Mouse (Mus musculus) right cerebral cortex, postnatal 36 days (tissue): ENCODE data around the gene Cacna2d4.
"Not testable (repeated sequence)": the region's sequence is repeated elsewhere in the genome, so short reads cannot be mapped to it uniquely, and the experiment has no call there.

Experiments
- DNase-seq, 2 experiments: peaks; one replicate each; pipeline ENCODE4 v3.0.0; 2022; ENCODE audit warnings: low spot score in 2 of 2, mixed read lengths in 1 of 2

Cacna2d4 gene

DNA sequence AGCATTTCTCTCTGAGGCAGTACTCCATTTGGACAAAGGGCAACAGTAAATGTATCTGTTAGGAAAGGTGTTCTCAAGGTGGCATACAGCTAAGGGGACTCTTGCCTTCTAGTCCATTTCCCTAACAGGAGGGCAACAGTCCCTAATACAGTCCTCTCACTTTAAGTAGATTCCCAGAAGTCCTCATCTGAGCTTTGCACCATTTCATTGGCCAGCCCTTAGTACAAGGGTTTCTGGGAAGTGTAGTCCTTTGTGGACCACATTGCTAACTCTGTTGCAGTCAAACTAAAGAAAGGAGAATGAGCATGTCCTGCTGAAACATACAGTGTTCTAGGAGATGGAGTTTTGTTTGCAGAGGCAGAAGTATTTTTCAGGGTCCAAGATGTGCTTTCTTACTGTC is 105.1 kb downstream of the Cacna2d4 start:
- DNase-seq, result no peak

DNA sequence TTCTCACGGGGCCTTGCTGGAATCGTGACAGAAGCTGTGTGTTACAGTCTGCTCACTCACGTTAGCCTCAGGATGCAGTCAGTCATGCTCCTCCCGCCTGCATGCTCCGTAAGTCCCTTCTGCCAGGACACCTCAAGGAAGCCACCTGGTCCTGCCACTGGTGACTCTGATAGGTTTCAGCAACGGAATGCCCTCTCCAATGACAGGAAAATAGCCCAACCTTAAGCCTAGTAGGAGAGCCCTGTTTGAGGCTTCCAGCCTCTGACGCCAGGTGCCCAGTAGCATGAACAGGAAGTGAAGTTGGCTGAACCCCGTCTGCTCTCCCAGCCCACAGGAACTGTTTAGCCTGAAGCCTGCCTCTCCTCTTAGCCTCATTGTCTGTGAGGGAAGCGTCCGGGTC is 109.9 kb downstream of the Cacna2d4 start:
- no peak for DNase-seq

DNA sequence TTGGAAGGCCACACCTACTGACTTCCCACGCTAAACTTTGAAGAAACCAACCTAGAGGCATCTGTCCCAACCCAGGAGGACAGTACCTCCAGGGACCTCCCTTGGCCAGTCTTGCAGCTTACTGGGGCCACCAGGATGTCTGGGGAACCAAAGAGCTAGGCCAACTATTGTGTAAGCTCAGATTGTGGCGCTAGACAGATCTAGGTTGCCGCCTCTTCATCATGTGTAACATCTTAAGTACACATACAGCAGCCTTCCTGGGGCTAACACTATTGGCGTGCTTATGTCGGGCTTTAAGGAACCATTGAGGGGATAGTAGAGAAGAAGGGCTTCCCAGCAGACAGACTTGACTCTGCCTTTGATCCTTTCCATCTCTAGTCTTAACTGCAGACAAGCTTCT is 111.5 kb downstream of the Cacna2d4 start:
- DNase-seq, result no peak

DNA sequence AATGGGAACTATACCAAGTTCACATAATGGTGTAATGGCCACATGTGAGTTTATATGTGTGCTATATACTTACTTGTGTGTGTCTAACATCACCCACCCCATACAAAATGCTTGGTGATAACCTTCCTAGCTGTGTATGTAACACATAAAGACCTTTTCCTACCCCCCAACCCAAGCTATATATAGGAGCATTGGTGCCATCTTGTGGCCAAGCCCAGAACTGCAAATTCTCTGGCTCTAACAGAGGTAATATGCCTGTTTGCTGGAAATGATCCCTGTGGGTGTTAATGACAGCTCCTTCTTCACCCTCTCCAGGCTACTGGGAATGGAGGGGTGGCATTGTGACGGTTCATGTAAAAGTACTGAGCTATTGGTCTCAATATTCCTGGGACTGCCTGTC is 111.9 kb downstream of the Cacna2d4 start:
- DNase-seq, result peak; percentile 68 to 73

DNA sequence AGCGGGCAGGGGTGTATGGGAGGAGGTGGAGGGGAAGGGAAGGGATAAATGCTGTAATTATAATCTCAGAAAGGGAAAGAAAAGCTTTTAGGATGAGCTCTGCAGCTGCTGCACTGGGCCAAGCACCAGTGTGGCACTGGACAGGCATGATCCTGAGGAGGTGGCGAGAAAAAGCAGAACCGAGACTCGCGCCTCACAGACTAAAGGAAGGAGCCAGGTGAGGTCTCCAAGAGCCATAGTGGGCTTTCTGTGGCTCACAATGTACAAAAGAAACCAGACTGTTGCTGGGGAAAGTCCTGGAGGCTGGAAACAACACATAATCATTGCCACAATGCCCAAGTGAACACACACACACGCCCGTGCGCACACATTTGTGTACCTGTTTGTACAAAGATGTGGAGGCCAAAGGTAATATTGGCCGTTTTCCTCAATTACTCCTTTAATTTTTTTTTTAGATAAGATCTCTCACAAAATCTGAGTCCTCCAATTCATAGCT is 114.4 kb downstream of the Cacna2d4 start:
- no peak for DNase-seq

DNA sequence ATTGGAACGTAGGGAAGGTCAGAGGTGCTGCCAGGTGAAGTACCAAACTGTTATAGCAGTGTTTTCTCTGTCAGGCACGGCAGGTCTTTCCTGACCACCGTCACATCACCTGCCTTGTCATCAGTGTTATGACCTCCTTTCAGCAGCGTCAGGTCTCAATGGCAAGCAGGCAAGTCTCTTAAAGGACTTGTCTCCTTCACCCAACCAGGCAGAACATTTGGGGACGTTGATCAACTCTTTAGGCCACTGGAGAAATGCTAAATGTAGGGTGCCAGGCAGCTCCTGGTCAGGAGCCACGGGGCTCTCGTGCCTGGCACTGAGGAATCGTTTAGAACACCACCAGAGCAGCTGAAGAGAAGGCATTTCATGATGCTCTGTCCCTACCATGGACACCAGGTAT is 115.3 kb downstream of the Cacna2d4 start:
- DNase-seq, result no peak

DNA sequence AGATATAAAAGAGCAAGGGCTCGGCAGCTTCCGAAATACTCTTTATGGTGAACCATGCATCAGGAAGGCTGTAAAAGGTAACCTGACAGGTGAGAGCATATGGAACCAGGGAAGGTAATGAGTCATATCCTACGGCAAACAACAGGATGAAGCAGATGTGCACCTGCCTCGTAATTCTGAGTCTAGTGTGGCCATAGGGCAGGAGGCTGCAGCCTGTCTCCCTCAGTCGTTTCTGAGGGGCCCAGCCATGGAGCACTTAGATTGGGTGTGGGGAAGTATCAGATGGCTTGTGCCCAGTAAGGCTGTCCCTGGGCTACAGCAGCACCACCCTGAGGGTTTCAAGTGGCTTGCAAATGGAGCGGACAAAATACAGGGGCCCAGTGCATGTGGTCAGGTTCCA is 116.2 kb downstream of the Cacna2d4 start:
- no peak for DNase-seq

DNA sequence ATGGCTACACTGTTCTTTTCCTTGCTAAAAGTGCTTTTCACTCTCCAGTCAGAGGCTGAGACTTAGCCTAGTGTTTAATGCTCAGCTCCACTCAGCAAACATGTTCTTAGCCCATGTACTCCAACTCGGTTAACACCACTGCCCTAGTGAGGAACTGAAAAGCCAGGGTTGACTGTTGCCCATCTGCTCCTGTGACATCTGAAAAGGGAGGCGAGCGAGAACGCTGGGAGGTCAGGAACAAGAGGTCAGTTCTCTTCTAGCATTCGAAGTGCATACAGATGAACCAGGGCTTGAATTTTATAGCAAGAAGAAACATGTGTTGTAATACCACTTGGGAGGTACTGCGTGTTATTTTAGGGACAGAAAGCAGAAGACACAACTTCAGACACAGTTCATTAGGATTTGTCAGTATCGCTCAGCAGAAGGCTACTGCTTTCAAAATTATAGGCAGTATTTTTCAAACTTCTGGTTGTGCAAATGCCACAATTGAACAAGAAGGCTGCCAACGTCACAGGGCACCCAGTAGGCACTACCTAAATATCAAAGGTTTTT is 121.8 kb downstream of the Cacna2d4 start:
- no peak for DNase-seq

DNA sequence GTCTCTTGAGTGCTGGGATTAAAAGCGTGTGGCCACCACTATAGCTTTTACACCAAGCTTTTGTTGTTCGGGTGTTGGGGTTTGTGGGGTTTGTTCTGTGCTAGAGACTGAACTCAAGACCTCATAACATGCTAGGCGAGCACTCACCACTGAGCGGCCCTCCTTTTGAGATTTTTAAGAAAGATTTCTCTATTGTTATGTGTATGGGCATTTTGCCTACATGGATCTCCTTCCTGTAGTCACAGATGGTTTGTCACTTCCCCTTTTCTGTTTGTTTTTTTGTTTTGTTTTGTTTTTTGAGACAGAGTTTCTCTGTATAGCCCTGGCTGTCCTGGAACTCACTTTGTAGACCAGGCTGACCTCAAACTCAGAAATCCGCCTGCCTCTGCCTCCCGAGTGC is 123.9 kb downstream of the Cacna2d4 start:
- DNase-seq, result not testable (repeated sequence)

DNA sequence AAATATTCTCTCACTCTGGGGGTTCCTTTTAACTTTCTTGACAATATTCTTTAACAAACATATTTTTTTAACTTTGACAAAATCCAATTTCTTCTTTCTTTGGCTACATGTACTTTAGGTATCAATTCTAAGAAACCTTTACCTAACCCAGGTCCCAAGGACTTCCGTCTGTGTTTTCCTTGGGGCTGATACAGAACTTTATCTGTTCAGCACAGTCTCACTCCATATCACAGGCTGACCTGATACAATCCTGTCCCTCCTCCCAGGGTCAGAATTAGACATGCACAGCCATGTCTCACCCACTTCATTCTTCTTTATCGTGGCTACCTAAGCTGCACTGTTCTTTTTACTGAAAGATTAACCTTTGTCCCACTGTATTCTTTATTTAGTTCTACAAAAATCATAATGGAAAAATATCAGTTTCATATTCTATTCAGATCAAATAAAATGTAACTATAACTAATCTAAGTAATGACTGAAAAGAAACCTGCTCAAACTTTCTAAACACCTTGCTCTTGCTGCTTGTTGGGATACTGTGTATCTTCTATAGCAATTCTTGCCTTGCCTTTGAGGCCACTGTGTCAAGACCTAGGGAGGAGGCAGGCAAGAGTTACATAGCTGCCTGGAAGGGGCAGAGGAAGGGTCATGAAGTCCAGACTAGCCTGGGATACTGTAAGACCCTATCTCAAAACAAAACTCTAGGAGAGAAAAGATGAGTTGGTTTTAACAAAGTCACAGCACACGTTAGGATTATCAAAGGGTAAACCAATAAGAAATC is 124.8 kb downstream of the Cacna2d4 start:
- DNase-seq, result no peak

DNA sequence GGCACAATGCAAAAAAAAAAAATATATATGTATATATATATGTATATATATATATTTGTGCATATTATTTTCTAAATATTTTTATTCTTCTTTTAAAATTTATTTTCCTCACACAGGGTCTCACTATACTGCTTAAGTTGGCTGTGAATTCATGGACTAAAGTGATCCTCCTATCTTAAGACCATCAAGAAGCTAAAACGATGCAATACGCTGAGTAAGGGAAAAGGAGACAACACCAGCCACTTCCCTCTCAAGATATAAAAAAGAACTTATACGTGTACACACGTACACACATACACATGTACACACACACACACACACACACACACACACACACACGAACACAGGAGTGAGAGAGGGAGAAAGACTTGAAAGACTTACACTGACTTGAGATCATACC is 127.3 kb downstream of the Cacna2d4 start:
- no peak for DNase-seq

DNA sequence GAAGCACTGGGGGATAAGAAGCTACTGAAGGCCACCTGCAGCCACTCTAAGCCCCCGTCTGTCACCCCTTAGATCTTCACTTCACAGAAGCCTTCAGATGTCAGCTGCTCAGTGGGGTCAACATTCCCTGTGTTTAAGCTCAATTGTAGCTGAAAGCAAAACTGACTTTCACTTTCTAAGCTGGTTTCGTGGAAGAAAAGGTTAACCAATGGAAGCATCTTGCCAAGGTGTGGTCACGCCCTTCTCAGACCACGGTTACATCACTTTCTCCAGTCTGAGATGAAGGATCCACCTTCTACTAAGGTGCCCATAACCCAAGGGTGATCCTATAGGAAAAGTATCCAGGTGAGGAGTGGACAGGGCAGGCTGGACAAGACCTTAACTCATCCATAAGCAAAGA is 130.5 kb downstream of the Cacna2d4 start:
- DNase-seq, result not testable (repeated sequence)

DNA sequence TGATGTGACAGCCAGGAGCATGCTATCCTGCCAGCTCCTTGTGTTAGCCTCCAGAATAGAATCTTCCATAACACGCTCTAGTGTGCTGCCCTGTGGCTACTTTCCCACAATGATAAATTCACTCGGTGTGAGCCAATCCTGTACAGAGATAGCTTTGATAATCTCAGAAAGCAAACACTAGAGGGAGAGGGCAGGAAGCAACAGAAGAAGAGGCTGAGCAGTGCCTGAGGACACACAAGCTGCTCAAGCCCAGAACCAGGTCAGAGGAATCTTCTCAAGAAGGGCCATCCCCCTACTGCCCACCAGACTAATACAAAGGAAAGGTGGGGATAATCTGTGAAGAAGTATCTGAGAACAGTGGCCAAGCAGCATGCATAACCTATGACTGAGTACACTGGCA is 131.1 kb downstream of the Cacna2d4 start:
- no peak for DNase-seq

DNA sequence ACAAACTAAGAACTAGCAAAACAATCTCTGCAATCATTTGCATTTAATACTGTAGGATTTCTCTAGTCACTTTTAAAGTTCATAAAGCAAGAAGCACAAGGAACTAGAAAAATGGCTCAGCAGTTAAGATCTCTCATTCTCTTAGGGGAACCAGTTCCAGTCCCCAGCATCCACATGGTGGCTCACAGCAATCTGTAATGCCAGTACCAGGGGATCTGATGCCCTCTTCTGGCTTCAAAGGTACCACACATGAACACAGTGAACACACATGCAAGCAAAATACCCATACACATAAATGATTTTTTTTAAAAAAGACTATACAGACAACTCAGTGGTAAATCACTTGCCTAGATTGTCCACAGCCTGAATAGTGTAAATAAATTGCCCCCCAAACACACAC is 135.3 kb downstream of the Cacna2d4 start:
- DNase-seq, result no peak

DNA sequence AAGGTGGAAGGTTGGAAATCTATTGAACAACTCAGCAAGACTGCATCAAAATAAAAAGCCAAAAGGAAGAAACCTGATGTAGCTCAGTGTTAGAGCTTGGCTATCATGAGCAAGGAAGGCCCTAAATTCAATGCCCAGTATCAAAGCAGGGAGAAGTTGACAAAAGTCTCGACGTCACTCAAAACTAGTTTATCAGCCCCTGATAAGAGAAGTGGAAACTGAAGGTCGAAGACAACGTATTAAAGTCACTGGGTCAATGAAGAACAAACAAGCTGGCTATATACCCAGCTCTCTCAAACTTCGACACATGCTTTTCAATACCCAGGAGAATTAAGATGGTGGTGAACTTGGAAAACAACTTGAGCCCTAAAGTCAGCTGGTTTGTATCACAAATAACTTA is 135.9 kb downstream of the Cacna2d4 start:
- DNase-seq, result no peak

DNA sequence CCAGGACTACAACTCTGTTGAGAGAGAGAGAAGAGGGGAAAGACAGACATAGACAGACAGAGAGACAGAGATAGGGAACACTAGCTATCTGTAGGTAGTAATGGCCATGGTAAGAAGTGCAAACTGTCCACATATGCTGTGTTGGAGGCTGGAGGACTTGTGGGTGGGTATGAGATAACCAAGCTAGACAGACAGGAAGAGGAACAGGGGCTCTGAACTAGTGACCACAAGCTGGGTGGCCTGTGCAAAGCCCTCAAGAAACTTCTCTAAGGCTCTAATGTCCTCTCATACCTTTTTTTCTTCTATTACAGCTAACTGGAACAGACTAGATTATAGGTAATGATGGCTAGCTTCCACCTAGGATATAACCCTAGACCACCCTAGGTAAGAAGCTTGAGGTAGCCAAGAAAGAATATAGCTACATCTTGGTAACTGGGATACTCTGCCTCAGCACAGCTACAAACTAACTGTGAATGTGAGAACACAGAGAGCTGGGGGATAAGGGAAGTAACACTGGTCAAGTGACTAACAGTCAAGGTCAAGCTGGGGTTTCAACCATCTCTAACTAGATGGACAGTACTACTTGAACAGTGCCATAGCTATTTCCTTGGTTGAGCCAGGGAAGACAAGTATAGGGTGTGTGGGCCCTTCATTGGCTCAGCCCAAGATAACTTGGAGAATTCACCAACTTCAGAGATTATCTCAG is 136.8 kb downstream of the Cacna2d4 start:
- no peak for DNase-seq

DNA sequence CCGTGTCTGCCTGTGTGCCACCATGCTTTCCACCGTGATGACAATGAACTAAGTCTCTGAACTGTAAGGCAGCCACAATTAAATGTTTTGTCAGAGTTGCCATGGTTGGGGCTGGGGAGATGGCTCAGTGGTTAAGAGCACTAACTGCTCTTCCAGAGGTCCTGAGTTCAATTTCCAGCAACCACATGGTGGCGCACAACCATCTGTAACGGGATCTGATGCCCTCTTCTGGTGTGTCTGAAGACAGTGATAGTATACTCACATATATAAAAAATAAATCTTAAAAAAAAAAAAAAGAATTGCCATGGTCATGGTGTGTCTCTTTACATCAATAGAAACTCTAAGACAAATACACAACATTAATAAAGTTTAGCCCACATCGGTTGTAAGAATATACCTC is 138.7 kb downstream of the Cacna2d4 start:
- DNase-seq, result no peak

DNA sequence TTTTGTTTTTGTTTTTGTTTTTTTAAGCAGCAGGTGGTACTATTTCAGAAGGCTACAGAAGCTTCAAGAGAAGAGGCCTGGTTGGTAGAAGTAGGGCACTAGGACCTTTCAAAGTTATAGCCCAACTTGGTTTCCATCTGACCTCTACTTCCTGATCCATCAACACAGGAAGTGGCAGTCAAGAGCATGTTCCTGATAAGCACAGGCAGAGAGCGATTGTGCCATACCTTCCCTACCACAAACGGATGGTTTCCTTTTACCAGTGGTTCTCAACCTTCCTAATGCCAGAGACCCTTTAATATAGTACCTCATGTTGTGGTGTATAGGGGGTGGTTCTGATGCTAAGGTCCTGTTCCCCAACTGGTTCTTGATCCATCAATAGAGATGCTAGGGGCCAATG is 141.3 kb downstream of the Cacna2d4 start:
- no peak for DNase-seq

DNA sequence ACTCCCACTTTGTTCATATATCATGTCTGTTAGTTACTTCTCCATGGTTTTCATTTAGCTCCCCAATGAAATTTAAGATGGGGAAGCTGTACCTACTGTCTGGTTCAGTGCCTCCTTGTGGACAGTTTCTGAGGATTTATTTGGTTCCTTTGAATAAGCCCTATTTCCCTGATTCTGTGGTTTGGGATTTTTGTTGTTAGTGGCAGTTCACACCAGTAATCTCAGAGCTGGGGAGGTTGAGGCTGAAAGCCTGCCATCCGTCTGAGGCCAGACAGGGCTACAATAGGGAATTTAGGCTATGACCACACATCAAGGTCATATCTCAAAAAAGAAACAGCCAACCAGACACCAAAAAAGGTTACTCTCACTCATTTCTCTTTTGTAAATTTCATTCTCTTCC is 142.3 kb downstream of the Cacna2d4 start:
- no peak for DNase-seq

DNA sequence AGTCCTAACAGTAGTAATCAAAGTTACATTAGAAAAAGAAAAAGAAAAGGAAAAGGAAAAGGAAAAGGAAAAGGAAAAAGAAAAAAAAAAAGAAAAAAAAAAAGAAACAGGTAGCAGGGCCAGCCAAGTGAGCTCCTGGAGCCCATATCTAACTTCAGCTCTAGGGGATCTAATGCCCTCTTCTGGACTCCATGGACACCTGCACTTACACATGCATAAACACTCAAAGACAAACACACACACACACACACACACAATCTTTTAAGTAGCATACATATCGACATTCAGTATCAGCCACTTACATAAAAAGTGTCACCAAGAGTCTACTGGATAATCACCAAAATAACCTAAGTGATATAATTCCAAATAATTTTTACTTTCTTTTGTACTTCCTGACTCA is 149.3 kb downstream of the Cacna2d4 start:
- no peak for DNase-seq

DNA sequence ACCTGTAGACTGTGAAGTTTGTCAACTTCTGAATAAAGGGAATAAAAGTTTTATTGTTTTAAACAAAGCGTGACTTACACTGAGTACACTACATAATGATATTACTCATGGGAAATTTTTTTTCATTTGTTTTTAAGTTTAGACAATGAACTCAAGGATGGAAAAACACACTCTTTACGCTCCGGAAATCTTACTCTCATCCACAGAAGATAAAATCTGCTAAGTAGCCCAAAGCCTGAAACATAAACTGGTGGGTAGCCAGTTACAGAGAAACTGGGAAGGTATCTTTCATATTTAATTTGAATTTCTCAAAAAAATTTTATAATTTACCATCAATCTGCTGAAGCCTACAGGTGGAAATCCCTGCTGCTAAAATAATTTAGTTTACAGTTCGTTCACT is 150.1 kb downstream of the Cacna2d4 start:
- DNase-seq, result no peak

DNA sequence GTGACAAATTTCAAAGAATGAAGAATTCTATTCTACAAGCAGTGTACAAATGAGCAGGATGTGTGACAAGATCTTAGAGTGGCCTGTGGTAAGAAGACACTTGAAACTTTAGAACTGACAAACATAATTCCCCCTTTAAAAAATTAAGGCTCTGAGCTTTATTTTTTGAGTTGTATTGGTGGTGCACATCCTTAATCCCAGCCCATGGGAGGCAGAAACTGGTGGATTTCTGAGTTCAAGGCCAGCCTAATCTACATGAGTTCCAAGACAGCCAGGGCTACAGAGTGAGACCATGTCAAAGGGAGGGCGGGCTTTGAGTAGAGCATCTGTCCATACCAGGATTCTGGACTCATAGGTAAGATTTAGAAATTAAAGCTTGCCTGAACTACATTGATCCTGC is 150.5 kb downstream of the Cacna2d4 start:
- DNase-seq, result no peak
